Mouse (Mus musculus): ENCODE results near the gene Tead3. TPM values are rescaled to one million over a fixed set of nuclear protein-coding genes. Genes with fewer than 3 reads are reported as not detected.
"Not testable (repeated sequence)": the region's sequence is repeated elsewhere in the genome, so short reads cannot be mapped to it uniquely, and the experiment has no call there.

The Tead3 gene
- polyA plus RNA-seq, 1 experiment from 2014 or later, result 5.8 TPM

DNA sequence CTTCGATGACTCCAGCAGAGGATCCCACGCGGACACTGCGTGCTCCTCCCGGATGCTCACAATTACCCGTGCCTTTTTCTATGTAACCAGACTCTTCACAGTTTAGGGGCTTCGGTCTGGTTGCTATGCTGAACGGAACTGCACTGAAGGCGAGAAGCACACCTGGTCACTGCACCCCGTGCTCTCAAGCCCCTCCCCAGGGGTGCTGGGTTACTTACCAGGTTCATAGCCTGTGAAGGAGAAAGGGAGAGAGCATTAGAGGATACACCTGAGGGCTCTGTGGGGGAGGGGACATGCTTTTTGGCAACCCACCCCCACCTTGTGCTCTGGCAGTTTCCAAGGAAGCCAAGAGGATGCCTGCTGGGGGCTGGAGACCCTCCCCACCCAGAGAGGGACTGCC lies 15.3 kb downstream of the Tead3 start:
- no peak overlapping the region for H3K27ac ChIP-seq (ENCODE audit: low read depth, low read length)
- H3K4me3 ChIP-seq (ENCODE audit: low read depth, low read length), result no peak overlapping the region
- WGBS, result 81% methylated on average over 10 of the region's 10 CpGs
- H3K9ac ChIP-seq (ENCODE audit: low read depth, low read length), result no peak overlapping the region
- peaks cover 69% of the 10 kb centered on the region for H3K36me3 ChIP-seq (ENCODE audit: control insufficient read depth, insufficient read depth)
- TF ChIP-seq CTCF (IDR thresholded peaks at IDR 0.05; ENCODE audit: low read depth), result no peak
- peaks cover 6% of the 10 kb centered on the region; the same call in 1 of the 2 replicates for H3K4me1 ChIP-seq (replicated peaks; ENCODE audit: control insufficient read depth, insufficient read depth, low read length)
- H3K27me3 ChIP-seq (replicated peaks; ENCODE audit: control insufficient read depth, insufficient read depth, low read length), result no peaks in the 10 kb centered on the region
- no peaks in the 10 kb centered on the region for H3K9me3 ChIP-seq (ENCODE audit: control insufficient read depth)
- no peak for ATAC-seq
- H3K4me2 ChIP-seq (replicated peaks; ENCODE audit: low read depth), result no peak overlapping the region

DNA sequence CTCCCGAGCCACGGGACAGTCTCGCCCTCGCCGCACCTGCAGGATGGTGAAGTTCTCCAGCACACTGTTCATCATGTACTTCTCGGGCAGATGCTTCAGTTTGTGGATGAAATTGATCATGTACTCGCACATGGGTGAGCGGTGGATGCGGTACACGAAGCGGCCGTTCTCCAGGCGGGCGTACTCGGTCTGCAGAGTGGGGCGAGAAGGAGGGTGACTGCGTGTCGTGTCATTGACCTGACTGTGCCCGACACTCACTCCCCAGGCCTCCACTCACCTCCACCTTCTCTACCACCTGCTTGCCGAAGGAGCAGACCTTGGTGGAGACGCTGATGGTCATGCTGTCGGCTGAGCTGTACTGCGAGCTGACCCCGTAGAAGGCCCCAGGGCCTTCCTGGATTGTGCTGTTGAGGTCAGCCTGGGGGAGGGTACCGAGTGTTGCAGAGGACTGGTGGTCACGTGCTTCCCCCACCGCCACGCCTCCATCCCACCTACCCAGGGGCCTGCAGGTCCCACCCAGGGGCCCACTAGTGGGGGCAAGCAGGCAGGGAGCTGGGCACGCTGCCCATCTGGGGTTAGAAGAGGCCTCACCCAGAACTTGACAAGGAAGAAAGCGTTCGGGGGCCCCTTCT lies 17.6 kb downstream of the Tead3 start:
- no peaks in the 10 kb centered on the region for H3K27me3 ChIP-seq (replicated peaks; ENCODE audit: control insufficient read depth, insufficient read depth, low read length)
- H3K36me3 ChIP-seq (ENCODE audit: control insufficient read depth, insufficient read depth), result peaks cover 63% of the 10 kb centered on the region
- no peak for ATAC-seq
- H3K4me2 ChIP-seq (replicated peaks; ENCODE audit: low read depth), result no peak overlapping the region
- H3K4me3 ChIP-seq (ENCODE audit: low read depth, low read length), result no peak overlapping the region
- no peak overlapping the region for H3K9ac ChIP-seq (ENCODE audit: low read depth, low read length)
- H3K9me3 ChIP-seq (ENCODE audit: control insufficient read depth), result no peaks in the 10 kb centered on the region
- H3K27ac ChIP-seq (ENCODE audit: low read depth, low read length), result peak overlapping the region; percentile 28
- TF ChIP-seq CTCF (IDR thresholded peaks at IDR 0.05; ENCODE audit: low read depth), result no peak
- 46% methylated on average over 31 of the region's 31 CpGs for WGBS
- peaks cover 10% of the 10 kb centered on the region for H3K4me1 ChIP-seq (replicated peaks; ENCODE audit: control insufficient read depth, insufficient read depth, low read length)

DNA sequence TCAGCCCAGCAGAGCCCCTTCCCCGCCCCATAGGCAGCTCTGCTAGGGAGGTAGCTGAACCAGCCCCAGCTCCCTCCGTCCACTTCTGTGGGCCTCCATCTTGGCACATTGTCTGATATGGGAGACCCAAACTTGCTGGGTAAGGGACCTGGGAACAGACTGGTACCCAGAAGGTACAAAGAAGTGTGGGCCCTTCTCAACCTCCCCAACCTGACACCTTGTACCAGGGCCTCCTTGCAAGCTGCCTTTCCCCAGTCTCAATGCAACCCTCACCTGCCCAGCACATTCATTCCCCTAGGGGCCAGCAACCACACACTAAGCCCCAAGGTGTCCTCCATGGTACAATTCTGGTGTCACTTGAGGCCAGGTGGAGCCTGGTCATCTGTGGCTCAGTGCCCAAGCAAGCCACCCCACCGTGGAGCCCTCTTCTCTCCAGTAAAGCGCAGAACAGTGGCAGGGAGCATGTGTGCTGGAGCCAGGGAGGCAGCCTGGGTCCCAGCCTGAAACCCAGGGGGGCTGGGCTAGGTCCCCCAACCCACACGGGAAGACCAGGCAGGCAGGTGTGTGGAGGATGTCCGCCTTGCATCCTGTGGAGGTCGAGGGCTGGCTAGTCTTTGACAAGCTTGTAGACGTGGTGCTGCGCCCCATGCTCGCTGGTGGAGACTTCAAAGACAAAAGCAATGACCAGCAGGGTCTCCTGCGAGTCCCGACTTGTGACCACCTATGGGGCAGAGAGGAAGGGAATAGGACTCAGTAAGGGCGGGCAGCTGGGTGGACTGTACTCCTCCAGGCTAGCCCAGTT lies 18.3 kb downstream of the Tead3 start:
- no peak overlapping the region for H3K9ac ChIP-seq (ENCODE audit: low read depth, low read length)

DNA sequence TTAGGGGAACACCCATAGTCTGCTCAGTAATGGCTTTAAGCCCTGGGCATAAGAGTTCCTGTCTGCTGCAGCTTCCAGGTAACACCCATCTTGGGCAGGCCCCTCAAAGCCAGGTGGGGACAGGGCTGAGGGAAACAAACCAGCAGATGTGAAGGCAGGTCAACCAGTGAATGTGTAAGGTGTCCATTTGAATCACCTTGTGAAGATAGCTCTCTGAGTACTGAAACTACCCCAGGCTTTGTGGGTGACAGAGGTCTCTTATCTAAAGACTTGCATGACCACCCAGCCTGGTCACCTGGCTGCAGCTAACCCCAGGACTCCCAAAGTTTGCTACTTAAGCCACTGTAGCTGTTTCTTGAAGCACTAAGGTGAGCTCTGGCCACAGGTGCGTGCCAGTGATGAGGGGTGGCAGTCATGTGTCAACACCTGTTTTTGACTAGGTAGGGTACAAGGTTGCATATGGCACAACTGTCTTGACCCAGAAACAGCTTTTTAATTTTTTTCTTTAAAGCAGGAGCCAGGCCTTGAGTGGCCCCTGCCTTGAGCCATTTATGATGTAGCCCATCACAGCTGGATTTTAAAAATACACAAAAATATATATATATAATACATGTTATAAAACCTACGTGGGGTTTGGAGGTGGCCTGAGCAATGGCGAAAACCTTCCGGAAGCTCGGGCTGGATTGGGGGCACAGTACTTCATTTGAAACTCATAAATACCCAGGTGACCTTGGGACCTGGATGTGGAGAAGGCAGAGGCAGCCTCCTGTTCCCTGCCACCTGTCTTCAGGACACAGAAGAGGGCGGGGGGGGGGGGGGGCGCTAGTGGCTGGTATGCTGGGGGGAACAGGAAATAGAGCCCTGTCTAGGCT lies 19.1 kb downstream of the Tead3 start:
- Histone ChIP-seq H3K9me3 (ENCODE audit: control insufficient read depth) (no peaks in the 10 kb centered on the region), H3K9ac (ENCODE audit: low read depth, low read length) (no peak overlapping the region), H3K4me1 (replicated peaks; ENCODE audit: control insufficient read depth, insufficient read depth, low read length) (peaks cover 15% of the 10 kb centered on the region), H3K4me3 (ENCODE audit: low read depth, low read length) (no peak overlapping the region), H3K27ac (ENCODE audit: low read depth, low read length) (no peak overlapping the region), H3K36me3 (ENCODE audit: control insufficient read depth, insufficient read depth) (peaks cover 52% of the 10 kb centered on the region), H3K4me2 (replicated peaks; ENCODE audit: low read depth) (no peak overlapping the region; the same call in 1 of the 2 replicates), H3K27me3 (replicated peaks; ENCODE audit: control insufficient read depth, insufficient read depth, low read length) (no peaks in the 10 kb centered on the region)
- no peak for ATAC-seq
- WGBS, result 18% methylated on average over 6 of the region's 7 CpGs
- TF ChIP-seq CTCF (IDR thresholded peaks at IDR 0.05; ENCODE audit: low read depth), result no peak

More for the DNA sequence above, 18.3 kb downstream of the Tead3 start:
- Histone ChIP-seq H3K9me3 (ENCODE audit: control insufficient read depth) (no peaks in the 10 kb centered on the region), H3K36me3 (ENCODE audit: control insufficient read depth, insufficient read depth) (peaks cover 56% of the 10 kb centered on the region), H3K4me1 (replicated peaks; ENCODE audit: control insufficient read depth, insufficient read depth, low read length) (peaks cover 15% of the 10 kb centered on the region), H3K27ac (ENCODE audit: low read depth, low read length) (peak overlapping the region; percentile 28; the same call in 1 of the 2 replicates), H3K27me3 (replicated peaks; ENCODE audit: control insufficient read depth, insufficient read depth, low read length) (no peaks in the 10 kb centered on the region), H3K4me2 (replicated peaks; ENCODE audit: low read depth) (no peak overlapping the region; the same call in 1 of the 2 replicates), H3K4me3 (ENCODE audit: low read depth, low read length) (no peak overlapping the region)
- 55% methylated on average over 13 of the region's 13 CpGs for WGBS
- peak; percentile 53 for TF ChIP-seq CTCF (IDR thresholded peaks at IDR 0.05; ENCODE audit: low read depth)
- no peak for ATAC-seq

DNA sequence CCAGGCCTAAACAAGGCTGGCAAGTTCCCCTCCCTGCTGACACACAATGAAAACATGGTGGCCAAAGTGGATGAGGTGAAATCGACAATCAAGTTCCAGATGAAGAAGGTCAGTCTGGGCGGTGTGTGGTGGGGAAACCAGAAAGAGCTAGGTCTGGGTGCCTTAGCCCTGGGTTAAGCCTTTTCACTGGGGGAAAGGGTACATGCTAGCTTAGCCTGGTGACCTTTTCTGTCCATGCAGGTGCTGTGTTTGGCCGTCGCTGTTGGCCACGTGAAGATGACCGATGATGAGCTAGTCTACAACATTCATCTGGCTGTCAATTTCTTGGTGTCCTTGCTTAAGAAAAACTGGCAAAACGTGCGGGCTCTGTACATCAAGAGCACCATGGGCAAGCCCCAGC lies 20.0 kb downstream of the Tead3 start:
- WGBS, result 44% methylated on average over 6 of the region's 8 CpGs
- H3K4me2 ChIP-seq (replicated peaks; ENCODE audit: low read depth); H3K9ac ChIP-seq (ENCODE audit: low read depth, low read length); ATAC-seq; H3K4me3 ChIP-seq (ENCODE audit: low read depth, low read length); H3K27me3 ChIP-seq (replicated peaks; ENCODE audit: control insufficient read depth, insufficient read depth, low read length); H3K9me3 ChIP-seq (ENCODE audit: control insufficient read depth); H3K27ac ChIP-seq (ENCODE audit: low read depth, low read length): not testable (repeated sequence)
- Histone ChIP-seq H3K4me1 (replicated peaks; ENCODE audit: control insufficient read depth, insufficient read depth, low read length) (peaks cover 15% of the 10 kb centered on the region), H3K36me3 (ENCODE audit: control insufficient read depth, insufficient read depth) (peaks cover 51% of the 10 kb centered on the region)

DNA sequence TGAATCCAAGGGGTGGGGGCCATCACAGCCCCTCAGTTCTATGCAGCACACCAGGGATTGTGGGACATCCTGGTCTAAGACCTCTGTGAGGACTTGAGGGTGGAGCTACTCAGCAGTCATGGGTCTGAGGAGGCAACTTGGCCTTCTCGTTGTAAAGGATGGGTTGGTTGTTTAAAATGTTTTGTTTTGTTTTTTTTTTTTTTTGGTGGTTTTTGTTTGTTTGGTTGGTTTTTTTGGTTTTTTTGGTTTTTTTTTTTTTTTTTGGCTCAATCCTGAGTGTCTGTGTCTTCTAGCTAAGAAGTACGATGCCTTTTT lies 20.4 kb downstream of the Tead3 start:
- ATAC-seq, result no peak
- Histone ChIP-seq H3K9ac (ENCODE audit: low read depth, low read length) (no peak overlapping the region), H3K4me3 (ENCODE audit: low read depth, low read length) (peak overlapping the region; percentile 58; the same call in 1 of the 2 replicates), H3K27me3 (replicated peaks; ENCODE audit: control insufficient read depth, insufficient read depth, low read length) (no peaks in the 10 kb centered on the region), H3K36me3 (ENCODE audit: control insufficient read depth, insufficient read depth) (peaks cover 49% of the 10 kb centered on the region), H3K9me3 (ENCODE audit: control insufficient read depth) (no peaks in the 10 kb centered on the region), H3K4me2 (replicated peaks; ENCODE audit: low read depth) (peak overlapping the region; percentile 81), H3K4me1 (replicated peaks; ENCODE audit: control insufficient read depth, insufficient read depth, low read length) (peaks cover 15% of the 10 kb centered on the region), H3K27ac (ENCODE audit: low read depth, low read length) (no peak overlapping the region)
- TF ChIP-seq CTCF (IDR thresholded peaks at IDR 0.05; ENCODE audit: low read depth), result no peak
- WGBS, result 25% methylated on average over 2 of the region's 2 CpGs
